Mouse (Mus musculus) right cerebral cortex, postnatal 10 days (tissue): Measurements from ENCODE around the gene Efcab9.

ENCODE experiments used
- DNase-seq, 2 experiments: peaks; one replicate each; pipeline ENCODE4 v3.0.0; 2021; ENCODE audit warnings: low spot score in 2 of 2

Efcab9 gene

DNA sequence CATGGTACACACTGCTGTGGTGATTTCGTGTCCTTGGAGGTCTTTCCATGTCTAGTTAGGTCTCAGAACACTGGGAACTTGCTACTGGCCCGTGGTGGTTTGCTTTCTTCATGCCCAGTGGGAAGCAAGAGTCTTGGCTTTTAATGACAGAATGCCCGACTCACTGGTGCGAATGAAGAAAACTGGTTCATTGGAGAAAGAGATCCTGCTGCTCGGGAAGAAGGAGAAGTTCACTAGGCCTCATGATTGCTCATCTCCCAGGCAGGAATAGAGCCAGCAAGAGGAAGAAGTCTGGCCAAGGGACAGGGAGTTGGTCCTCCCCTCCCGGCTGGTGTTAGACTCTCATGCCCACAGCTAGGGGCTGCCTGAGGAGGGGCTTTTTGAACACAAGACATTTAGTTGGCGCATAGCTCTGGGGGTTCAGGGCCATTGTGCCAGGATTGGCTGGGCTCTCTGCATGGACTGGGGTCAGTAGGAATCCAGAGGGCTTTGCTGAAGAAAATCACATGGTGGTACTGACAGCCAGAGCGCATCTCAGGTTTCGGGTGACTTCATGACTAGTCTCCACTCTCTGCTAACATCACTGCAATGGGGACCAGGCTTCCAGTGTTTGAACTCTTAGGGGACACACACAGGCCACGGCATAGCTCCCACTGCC, 24.6 kb upstream of the Efcab9 start:
- no peak for DNase-seq

DNA sequence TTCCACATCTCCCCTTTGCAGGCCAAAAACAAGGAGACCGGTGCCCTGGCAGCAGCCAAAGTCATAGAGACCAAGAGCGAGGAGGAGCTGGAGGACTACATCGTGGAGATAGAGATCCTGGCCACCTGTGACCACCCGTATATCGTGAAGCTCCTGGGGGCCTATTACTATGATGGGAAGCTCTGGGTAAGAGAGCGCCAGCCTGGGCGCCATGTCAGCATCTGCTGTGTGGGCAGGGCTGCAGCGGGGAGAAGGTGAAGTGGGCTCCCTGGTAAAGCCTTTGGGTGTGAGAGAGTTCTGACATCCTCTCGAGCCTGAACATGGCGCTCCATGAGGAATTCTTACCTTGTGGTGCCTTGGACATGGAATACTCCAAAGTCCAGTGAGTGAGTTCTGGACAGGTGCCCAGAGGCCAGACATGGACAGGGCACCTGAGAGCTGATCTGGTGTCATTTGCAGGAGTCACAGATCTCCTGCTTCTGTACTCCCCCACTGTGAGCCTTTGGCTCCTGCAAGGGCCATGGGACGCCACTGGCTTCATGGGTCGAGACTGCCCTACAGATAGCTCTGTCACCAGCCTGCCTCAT, 23.3 kb upstream of the Efcab9 start:
- no peak for DNase-seq

DNA sequence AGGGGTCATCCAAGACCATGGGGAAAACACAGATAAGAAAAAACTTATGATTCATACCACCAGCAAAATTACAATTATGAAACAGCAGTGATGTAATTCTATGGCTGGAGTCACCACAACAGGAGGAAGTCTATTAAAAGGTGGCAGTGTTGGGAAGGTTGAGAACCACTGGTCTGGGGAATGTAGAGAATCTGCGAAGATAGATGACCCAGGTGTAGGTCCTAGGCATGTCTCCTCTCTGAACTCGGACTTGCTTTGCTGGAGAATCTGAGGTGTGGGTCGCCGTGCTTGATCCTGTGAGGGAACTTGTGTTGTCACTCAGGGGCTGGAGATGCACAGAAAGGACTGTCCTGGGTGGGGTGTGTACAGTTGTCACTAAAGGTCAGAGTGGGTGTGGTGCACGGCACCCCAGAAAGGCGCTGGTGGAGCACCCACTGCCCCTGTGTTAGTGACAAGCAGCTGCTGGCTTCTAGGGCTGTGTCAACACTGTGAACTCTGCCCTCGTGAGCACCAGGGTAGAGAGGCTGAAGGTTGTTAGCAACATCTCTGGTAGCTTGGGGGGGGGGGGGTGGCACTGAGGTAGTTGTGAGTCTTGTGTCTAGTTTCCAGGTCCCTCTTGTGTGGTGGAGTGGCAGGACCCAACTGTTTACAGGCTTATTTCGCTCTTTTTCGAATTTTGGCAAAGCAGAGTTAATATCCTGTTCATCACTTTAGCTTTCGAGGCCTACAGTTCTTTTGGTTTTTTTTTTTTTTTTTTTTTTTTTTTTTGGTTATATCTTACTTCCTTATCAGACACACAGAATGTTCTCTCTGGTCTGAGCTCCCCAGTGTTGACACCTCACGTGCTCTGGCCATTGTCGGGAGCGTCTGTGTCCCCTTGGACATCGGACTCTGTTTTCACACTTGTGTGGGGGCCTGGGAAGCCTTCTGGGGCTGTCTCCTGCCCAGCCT, 22.5 kb upstream of the Efcab9 start:
- DNase-seq: no peak

DNA sequence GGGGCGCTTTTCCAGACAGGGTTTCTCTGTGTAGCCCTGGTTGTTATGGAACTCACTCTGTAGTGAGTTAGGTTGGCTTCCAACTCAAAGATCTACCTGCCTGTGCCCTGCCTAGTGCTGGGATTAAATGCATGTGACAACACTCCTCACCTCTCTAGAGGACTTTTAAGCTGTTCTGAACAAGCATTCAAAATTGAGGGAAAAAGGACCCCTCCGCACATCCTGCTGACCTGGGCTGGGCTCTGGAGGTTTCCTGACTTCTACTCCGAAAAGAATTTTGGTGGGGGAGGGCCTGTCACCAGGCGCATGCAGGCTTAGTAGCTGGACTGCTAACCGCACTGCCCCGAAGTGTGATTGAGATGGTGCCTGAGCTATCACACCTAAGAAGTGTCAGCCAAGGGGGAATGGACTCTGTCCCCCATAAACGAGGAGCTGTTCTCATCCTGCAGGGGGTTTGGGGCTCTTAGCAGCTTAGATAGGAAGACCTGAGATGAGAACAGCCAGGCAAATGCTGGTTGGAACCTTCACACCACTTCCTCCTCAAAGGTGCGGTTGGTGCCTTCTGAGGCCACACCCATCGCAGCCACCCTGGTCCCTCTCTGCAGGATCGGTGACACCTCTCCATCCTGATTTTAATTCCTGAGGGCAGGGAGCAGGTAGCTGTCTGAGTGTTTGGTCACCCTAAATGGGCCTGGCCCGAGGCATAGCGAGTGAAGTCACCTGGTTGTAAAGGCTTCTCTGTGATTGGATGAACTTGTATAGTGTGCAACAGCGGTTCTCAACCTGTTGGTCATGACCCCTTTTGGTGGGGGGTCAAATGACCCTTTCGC, 21.6 kb upstream of the Efcab9 start:
- no peak for DNase-seq

DNA sequence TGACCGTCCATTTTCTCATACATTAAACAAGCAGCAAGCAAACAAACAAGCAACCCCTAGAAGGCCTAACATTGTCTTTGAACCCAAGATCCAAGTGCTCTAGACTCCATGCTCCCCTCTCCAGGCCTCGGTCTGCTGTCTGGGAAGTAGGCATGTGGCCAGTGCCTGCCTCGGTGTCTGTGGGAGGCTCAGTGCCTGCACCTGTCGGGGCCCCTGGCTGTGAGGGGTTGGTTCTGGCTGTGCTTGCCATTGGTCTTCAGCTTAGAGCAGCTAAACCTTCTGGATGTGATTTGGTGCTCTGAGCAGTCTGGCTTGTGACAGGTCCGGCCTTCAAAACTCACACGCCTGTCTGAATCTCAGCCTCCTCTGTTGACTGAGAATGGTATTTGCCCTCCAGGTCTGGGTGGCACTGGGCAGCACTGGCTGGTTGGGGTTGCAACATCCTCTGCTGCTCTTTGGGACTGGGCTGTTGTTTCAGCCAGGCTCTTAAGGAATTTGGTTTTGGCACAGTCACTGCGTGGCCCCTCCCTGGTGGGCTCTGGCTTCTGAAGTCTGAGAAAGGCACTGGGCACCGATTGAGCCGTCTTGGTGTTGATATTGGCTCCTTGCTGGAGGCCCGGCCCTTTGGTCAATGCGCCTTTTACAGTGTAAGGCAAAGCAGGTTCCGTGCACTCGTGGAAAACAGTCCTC, 20.7 kb upstream of the Efcab9 start:
- DNase-seq: no peak

DNA sequence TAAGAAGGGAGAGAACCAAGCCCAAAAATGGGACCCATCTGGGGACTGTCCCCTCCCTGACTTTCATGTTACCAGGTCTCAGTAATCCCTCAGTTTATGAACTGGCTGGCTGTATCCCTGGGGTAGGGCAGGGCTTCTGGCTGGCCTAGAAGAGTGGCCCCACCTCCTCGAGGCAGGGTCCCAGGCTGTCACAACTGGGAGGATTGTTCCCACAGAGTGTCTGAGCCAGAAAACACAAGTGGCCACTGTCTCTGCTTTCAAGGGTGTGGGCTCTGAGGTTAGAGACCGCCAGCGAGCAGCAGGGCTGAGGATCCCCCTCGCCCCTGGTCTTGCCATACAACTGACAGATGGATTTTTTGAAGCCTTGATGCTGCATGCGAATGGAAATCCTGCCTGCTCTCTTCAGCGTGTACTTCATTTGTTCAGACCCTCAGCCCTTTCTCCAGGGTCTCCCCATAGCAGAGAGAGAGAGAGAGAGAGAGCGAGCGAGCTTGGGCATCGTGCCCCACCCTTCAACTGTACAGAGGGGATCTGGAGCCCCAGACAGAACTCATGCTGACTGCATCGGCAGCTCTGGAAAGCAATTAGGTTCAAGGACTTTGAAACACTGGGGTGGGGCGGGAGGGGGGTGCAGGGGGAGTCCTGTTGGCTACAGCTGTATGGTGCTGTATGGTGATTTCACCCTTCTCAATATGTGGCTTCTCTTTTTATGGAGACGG, 19.9 kb upstream of the Efcab9 start:
- DNase-seq: no peak

DNA sequence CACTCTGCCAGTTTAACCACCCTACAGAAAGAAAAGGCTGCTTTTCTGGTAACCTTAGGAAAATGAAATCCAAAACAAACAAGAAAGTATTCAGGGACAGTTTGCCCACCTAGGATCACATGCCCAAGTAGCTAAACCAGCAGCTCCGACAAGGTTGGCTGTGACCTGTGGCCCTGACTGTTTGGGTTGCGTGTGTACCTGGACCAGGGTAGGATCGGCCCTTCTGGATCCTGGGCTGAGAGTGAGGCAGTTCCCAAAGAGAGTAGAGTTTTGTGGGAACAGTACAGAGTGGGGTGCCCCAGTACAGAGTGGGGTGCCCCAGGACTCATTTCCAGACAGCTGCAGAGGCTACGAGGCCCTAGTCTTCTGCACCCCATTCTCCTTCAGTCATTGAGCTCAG, 19.2 kb upstream of the Efcab9 start:
- DNase-seq: no peak

DNA sequence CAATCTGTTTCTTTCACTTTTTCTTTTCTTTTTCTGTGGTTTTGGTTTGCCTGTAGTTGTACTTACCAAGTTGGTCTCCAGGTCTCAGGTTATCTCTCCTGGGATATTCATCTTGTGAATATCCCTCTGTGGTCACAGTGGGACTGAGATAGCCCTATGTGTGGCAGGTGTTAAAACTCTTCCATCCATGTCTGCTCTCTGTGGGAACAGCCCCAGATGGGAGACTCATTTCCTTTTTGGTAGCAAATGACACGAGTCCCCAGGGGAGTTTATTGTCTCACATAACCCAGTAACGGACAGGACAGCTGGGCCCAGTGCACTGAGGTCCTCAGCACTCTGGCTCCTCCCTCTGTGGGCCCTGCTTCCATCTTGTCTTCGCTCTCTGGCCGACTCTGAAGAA, 18.2 kb upstream of the Efcab9 start:
- no peak for DNase-seq

DNA sequence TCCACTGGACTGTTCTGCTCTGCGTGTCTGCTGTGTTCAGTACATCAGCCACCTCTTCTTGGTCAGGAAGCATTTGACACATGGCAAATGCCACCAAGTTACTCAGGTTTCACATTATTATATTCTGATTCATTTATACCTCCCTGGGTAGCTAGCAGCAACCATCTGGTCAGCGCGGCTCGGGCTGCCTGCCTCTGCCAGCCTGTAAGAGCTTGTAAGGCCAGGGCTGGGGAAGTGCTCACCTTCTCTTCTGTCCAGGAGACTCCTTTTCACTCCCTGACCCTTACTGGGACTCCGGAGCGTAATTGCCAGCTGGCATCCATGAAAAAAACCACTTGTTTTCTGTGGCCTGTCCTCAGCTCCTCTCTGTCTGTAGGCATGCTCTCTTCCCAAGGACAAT, 17.4 kb upstream of the Efcab9 start:
- no peak for DNase-seq

DNA sequence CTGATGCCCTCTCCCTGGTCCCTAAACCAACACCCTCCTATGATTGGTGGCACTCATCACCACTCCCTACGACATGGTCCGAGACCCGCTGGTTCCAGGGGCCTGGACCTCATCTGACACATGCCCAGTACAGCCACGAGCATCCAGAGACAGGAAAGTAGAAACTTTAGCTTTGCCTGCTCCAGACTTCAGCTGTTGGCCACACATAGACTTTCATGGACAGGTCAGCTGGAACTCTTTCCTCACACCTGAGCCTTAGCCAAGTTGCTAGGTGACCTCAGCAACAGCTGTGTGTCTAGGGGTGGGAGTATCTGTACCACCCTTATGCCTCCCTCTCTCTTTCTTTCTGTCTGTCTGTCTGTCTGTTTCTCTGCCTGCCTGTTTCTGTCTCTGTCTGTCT, 16.4 kb upstream of the Efcab9 start:
- no peak for DNase-seq

DNA sequence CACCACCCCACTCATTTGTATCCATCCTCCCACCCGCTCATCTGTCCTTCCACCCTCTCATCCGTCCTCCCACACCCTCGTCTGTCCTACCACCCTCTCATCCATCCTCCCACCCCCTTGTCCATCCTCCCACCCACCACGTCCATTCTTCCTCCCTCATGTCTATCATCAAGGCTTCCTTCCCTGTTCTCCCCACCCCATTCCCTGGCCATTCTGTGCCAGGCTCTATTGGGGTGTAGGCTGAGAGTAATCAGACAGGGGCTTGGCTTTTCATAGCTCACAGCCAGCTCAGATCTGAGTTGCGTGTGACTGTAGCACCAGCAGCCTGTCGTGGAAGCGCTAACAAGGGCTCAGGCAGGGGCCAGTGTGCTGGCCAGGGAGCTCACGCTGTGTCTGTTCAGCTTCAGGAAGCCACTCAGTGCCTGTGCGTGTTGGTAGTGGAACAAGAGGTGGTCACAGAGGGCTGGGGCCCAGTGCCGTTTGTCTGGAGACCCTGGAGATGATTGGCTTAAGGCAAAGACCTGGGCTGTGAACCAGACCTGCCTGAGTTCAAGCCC, 15.6 kb upstream of the Efcab9 start:
- DNase-seq: no peak

DNA sequence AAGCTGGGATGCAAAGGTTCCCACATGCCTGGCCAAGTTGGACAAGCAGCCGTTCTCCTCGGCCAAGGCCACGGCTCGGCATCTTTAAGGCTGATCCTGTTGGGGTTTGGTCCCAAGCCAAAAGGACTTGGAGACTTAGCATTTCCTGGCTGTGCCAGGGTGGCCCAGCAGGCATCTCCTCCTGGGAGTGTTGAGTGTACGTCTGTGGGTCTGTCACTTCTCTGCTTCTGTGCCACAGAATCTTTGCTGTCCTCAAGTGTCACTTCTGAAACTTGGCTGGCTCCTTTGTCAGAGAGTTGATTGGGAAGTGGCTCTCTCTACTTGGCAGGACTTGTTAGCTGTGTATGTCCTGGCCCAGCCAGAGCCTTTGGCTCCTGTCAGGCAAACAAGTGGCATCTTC, 14.6 kb upstream of the Efcab9 start:
- DNase-seq: peak; percentile 62 to 67

DNA sequence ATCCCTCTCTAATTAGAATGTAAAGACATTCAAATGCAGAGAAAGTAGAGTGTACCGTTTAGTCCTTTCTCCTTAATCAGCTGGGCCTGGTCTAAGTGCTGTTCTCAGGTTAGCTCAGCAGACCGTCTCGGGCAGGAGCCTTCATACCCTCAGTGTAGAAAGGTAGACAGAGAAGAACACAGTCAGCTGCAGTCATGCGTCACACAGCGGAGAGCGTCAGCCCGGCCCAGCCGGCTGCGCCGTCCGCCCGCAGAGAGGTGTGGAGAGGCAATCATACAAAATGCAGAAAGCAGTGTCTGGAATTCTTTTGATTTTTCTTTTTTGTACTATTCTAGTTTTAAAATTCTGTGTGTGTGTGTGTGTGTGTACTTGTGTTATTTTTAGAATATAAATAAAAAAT, 13.7 kb upstream of the Efcab9 start:
- no peak for DNase-seq

DNA sequence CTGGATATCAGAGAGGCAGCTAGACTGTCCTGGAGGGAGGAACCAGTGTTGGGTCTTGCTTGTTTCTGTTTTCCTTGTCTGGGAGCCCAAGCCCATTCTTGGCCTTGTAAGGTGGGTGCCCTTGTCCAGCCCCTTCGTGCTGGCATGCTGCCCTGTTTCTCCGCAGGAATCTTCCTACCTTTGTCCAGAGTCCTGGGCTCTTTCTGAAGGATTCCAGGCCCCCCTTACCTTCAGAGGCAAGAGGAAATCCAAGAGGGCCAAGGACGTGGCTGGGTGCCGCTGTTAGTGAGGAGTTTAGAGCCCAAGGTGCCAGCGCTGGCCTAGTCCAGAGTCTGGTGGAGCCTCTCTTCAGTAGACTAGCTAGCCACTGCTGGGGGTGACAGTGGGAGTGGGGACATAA, 12.6 kb upstream of the Efcab9 start:
- no peak for DNase-seq

DNA sequence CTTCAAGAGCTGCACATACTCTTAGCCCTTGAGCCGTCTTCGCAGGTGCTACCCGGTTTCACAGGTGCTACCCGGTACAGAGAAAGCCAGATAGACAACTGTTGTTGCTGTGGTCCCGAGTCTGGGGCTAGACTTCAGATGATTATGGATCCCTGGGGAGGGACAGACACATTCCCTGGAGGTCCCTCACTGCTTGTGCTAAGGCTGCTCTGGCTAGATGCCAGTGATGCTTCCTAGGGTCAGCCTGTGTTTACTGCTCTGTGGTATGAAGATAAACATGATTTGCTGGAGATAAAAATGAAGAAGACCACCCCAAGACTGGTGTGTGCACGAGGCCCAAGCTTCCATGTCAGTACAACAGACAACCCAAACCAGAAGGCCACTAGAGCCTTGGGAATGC, 12.2 kb upstream of the Efcab9 start:
- DNase-seq: no peak

DNA sequence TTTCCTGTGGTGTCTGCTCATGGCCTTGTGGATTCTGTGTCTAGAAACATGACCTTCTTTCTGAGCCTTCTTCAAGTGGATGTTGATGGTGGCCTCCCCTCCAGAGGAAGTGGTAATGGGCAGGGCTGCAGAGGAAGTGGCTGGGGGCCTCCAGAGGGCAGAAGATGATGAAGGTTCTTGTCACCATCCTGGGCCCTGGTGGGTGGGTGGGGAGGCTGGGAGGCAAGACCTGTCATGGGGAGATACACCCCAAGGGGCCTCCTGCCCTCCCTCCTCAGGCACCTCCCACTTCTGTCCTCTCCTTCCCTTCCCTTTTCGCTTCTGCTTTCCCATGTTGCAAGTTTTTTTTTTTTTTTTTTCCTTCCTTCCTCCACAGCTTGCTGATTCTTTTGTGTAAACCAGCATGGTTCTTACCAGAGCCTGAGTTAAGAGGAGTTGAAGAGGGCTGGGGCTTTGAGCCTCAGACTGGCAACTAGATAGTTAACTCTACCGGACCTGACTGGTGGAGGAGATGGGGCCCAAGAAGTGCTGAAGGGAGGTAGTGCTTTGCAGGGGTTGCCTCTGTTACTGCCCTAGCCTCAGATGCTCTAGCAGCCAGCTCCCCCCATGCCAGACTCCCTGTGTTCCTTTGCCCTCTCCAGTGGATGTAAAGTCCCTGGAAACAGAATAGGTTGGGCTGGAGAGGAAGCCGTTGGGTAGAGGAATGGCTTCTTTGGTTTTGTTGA, 11.0 kb upstream of the Efcab9 start:
- no peak for DNase-seq

DNA sequence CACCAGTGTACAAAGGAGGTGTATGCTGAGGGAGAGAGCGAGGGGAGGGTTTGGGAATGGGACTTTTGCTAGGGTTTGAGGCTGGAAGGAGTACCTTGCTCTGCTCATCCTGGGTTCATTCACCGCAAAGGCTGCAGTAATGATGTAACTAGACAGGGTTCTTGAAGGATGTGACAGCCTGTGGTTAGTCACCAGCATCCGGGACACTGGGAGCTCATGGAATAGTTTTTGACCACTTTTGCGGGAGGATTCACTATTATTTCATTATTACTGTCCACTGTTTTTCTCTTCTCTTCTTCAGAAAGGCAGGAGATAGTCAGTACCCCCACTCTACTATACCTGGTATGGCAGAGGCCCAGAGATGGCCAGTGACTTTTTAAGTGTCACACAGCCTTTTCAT, 10.3 kb upstream of the Efcab9 start:
- DNase-seq: no peak

DNA sequence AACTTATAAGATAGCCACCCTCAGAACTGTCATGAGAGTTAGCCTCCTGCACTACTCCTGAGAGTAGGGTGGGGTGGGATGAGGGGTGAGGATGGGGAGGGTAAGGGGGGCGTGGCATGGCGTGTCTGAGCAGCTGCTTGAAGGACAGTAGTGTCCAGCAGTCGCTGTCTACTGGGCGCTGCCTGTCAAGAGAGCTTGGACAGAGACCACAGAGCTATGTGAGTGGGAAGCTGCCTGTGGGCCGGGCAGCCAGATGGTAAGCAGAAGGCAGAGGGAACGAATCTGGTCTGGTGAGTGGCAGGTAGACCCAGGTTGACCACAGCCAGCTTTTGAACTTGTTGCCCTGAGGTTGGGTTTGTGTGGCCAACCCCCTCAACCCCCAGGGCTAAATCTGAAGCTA, 8.6 kb upstream of the Efcab9 start:
- DNase-seq: no peak

DNA sequence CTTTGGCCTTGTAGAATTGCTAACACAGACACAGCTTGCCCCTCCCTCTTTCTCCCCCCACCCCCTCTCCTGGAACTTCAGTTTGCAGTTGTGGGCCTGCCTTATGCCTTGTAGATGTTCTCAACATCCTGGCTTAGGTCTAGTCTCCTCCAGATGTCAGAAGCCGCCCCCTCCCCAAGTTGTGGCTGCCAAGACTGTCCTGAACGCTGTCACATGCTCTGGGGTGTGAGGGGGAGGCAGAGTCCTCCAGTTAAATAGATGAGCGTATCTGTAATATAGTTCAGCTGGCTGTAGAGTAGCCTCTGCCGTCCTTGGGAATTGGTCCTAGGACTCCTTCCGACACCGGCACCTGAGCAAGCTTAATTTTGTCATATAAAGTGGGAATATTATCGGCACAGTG, 7.8 kb upstream of the Efcab9 start:
- no peak for DNase-seq

DNA sequence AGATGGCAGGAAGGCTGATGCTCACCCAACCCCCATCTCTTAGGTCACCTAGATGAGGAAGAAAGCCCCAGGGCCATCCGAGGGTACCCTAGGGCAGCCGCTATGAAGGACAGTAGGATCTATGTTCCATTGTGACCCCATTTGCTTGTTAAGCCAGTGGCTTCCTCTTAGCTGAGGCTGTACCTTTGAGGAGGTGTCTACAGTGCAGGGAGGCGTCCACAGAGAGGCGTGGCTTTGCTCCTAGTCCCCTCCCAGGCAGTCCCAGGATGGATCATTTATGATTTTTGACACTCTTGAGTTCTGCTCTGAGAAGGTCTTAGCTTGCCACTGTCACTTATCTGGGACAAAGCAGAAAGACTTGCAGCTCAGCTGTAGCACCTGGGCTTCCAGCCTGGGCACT, 7.0 kb upstream of the Efcab9 start:
- DNase-seq: no peak
